ENCODE assay signal across 24 mouse cellular contexts in genomic region chr5:121958551-121958950, GRCm38 (mm10).
DNase-seq lines count a peak whose midpoint lies in the region; ATAC-seq lines count a peak whose summit lies in the region.
"Had no signal": no experiment of that assay in that cellular context is flagged by ENCODE, and none has a peak within 500 bp of the region (broad histone marks: within the 10 kb centered on the region; RNA-seq: fewer than 3 reads in every experiment).

No protein-coding gene starts in this region.

- DNase-seq in cerebellum, postnatal 10 days: peak; percentile 57 to 67
- no peak for DNase-seq in cerebellum, adult 9-11 months
- peak; percentile 55 for DNase-seq in left cerebral cortex, postnatal 4 days
- DNase-seq in left cerebral cortex, postnatal 10 days (ENCODE audit: extremely low spot score in 1 of 2, low spot score in 2 of 2): no peak
- peak; percentile 57 for DNase-seq in retina, postnatal 1 day
- no peak for DNase-seq in retina, embryonic 14.5 days (ENCODE audit: low spot score)
- DNase-seq: adrenal gland, adult 8-10 months; adrenal gland, postnatal 14 days; adrenal gland, postnatal 36 days; B cell, adult 2 months; cerebellum, adult 11-12 months; cerebellum, adult 2 months; cerebellum, adult 9-10 months; cerebellum, postnatal 25 days; forebrain, postnatal 0 days had no signal

- no peak overlapping the region for H3K4me3 ChIP-seq in hindbrain, embryonic 13.5 days
- H3K4me3 ChIP-seq in hindbrain, embryonic 16.5 days (ENCODE audit: low read length): no peak overlapping the region
- H3K4me3 ChIP-seq: embryonic facial prominence, embryonic 10.5 days; embryonic facial prominence, embryonic 12.5 days had no signal

- no peak overlapping the region for H3K4me2 ChIP-seq in hindbrain, embryonic 13.5 days
- H3K4me2 ChIP-seq in hindbrain, embryonic 16.5 days (ENCODE audit: low read length): no peak overlapping the region
- H3K4me2 ChIP-seq: embryonic facial prominence, embryonic 12.5 days had no signal

- WGBS in hindbrain, embryonic 13.5 days: 77% methylated on average over 9 of the region's 9 CpGs
- 63% methylated on average over 9 of the region's 9 CpGs for WGBS in hindbrain, embryonic 16.5 days

- intact Hi-C loops in left cerebral cortex, postnatal 4 days (cut with DNase I): no loop called here
- intact Hi-C loops in left cerebral cortex, postnatal 10 days (cut with DNase I): no loop called here

- no peaks in the 10 kb centered on the region for H3K9me3 ChIP-seq in hindbrain, embryonic 13.5 days
- H3K9me3 ChIP-seq in hindbrain, embryonic 16.5 days (ENCODE audit: control insufficient read depth, low read length): no peaks in the 10 kb centered on the region
- H3K9me3 ChIP-seq: embryonic facial prominence, embryonic 10.5 days; embryonic facial prominence, embryonic 12.5 days; G1E had no signal

- 0 out of 2 replicates have a peak overlapping the region, but pooled peaks have one; percentile 2 for H3K27ac ChIP-seq in hindbrain, embryonic 13.5 days
- H3K27ac ChIP-seq in hindbrain, embryonic 16.5 days (ENCODE audit: low read depth, low read length): no peak overlapping the region
- H3K27ac ChIP-seq: embryonic facial prominence, embryonic 10.5 days; embryonic facial prominence, embryonic 12.5 days had no signal

- no peak overlapping the region for H3K9ac ChIP-seq in hindbrain, embryonic 13.5 days
- no peak overlapping the region for H3K9ac ChIP-seq in hindbrain, embryonic 16.5 days (ENCODE audit: low read depth, low read length)
- H3K9ac ChIP-seq: embryonic facial prominence, embryonic 12.5 days; forebrain, postnatal 0 days had no signal

- ATAC-seq in hindbrain, embryonic 13.5 days (ENCODE audit: low FRiP score): no peak
- ATAC-seq in hindbrain, embryonic 16.5 days: no peak
- ATAC-seq: activated CD4-positive, CD25-positive, alpha-beta regulatory T cell, adult 4 months; CD4-positive, CD25-positive, alpha-beta regulatory T cell, adult 4 months; forebrain, embryonic 14.5 days; forebrain, postnatal 0 days; Patski had no signal

- H3K4me1 ChIP-seq in hindbrain, embryonic 13.5 days (replicated peaks): peaks cover 79% of the 10 kb centered on the region
- peaks cover 13% of the 10 kb centered on the region; the same call in 1 of the 2 replicates for H3K4me1 ChIP-seq in hindbrain, embryonic 16.5 days (ENCODE audit: control insufficient read depth, insufficient read depth, low read depth, low read length)

- H3K36me3 ChIP-seq in hindbrain, embryonic 13.5 days: no peaks in the 10 kb centered on the region
- H3K36me3 ChIP-seq in hindbrain, embryonic 16.5 days (ENCODE audit: control insufficient read depth, insufficient read depth, low read length): no peaks in the 10 kb centered on the region
- H3K36me3 ChIP-seq: embryonic facial prominence, embryonic 10.5 days; embryonic facial prominence, embryonic 12.5 days; G1E had no signal

- 0 out of 2 replicates have a peak, but pooled peaks cover 8% of the 10 kb centered on the region for H3K27me3 ChIP-seq in hindbrain, embryonic 13.5 days
- H3K27me3 ChIP-seq in hindbrain, embryonic 16.5 days (replicated peaks; ENCODE audit: control insufficient read depth, insufficient read depth, low read length): no peaks in the 10 kb centered on the region
- H3K27me3 ChIP-seq: embryonic facial prominence, embryonic 12.5 days; Patski had no signal

Comparison
In these comparisons a context has a peak if more than half of its experiments do, and no peak if none do; other contexts are left out.
1. DNase-seq: peak in cerebellum, postnatal 10 days (2 of 2), left cerebral cortex, postnatal 4 days (single experiment) and retina, postnatal 1 day (single experiment); none in cerebellum, adult 9-11 months (single experiment), left cerebral cortex, postnatal 10 days (0 of 2) and retina, embryonic 14.5 days (single experiment).